Mouse (Mus musculus): ENCODE measurements around the gene Tbc1d12.

Gene Tbc1d12

GRCm38 (mm10) chr19:38836438-38837170 is at the start of gene Tbc1d12:
Gene Tbc1d12, plus strand, starts transcription at chr19:38836579.
- H3K27me3 ChIP-seq (ENCODE audit: control insufficient read depth, insufficient read depth, low read length, poor library complexity, severe bottlenecking), result no peaks in the 10 kb centered on the region
- DNase-seq (ENCODE audit: low read depth, low spot score), result peak; percentile 94
- no peaks in the 10 kb centered on the region for H3K36me3 ChIP-seq (ENCODE audit: control insufficient read depth, insufficient read depth, low read length, poor library complexity, severe bottlenecking)

DNA sequence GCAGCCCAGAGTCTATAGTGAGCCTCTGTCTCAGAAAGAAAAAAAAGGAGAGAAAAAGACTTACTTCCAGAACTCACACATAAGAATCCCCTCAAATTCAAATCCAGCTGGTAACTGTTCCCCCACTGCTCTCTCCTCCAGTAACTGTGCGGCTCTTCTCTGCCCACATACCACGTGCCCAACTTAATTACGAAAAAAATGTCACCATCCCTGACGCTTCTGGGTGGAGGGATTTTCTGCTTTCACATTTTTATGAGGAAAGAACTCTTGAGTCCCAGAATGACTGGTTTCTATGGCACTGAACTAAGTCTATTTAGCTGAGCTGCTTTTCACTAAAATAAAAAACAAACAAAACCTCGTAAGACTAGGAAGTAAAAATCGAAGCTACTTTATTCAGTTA is 48.6 kb upstream of the Tbc1d12 start:
- no peak for DNase-seq (ENCODE audit: low read depth, low spot score)
- Histone ChIP-seq H3K36me3 (ENCODE audit: control insufficient read depth, insufficient read depth, low read length, poor library complexity, severe bottlenecking) (peaks cover 7% of the 10 kb centered on the region), H3K27me3 (ENCODE audit: control insufficient read depth, insufficient read depth, low read length, poor library complexity, severe bottlenecking) (no peaks in the 10 kb centered on the region)

DNA sequence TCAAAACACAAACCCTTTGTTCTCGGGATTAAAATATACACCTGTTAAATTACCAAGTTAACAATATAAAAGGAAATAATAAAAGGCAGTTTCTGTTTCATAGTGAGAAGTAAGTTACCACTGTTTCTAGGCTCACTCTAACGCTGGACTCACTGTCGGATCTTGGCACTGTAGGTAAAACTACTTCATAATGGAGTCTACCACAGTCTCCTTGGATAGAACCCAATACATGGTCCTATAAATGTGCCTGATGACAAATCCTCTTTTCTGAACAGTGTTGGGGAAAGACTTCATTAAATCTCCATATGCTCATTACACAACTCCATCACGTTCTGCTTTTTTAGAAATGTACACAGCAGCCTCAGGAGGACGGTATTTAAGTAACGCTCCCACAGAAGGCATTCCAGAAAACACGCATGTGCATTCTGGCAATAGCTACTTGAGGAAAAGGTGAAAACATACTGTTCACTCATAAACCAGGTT is 42.8 kb upstream of the Tbc1d12 start:
- H3K27me3 ChIP-seq (ENCODE audit: control insufficient read depth, insufficient read depth, low read length, poor library complexity, severe bottlenecking), result no peaks in the 10 kb centered on the region
- DNase-seq (ENCODE audit: low read depth, low spot score), result no peak
- peaks cover 21% of the 10 kb centered on the region for H3K36me3 ChIP-seq (ENCODE audit: control insufficient read depth, insufficient read depth, low read length, poor library complexity, severe bottlenecking)

GRCm38 (mm10) chr19:38796546-38796945 is 39.8 kb upstream of the Tbc1d12 start:
- Histone ChIP-seq H3K36me3 (ENCODE audit: control insufficient read depth, insufficient read depth, low read length, poor library complexity, severe bottlenecking) (peaks cover 16% of the 10 kb centered on the region), H3K27me3 (ENCODE audit: control insufficient read depth, insufficient read depth, low read length, poor library complexity, severe bottlenecking) (no peaks in the 10 kb centered on the region)
- DNase-seq (ENCODE audit: low read depth, low spot score), result no peak

GRCm38 (mm10) chr19:38798291-38798690 is 38.1 kb upstream of the Tbc1d12 start:
- no peak for DNase-seq (ENCODE audit: low read depth, low spot score)
- peaks cover 16% of the 10 kb centered on the region; the same call in 1 of the 2 replicates for H3K36me3 ChIP-seq (ENCODE audit: control insufficient read depth, insufficient read depth, low read length, poor library complexity, severe bottlenecking)
- H3K27me3 ChIP-seq (ENCODE audit: control insufficient read depth, insufficient read depth, low read length, poor library complexity, severe bottlenecking), result no peaks in the 10 kb centered on the region

- DNase-seq (ENCODE audit: low read depth, low spot score), result no peak
- peaks cover 16% of the 10 kb centered on the region; the same call in 1 of the 2 replicates for H3K36me3 ChIP-seq (ENCODE audit: control insufficient read depth, insufficient read depth, low read length, poor library complexity, severe bottlenecking)
These were observed 37.6 kb upstream of the Tbc1d12 start for GRCm38 (mm10) chr19:38798801-38799200.

DNA sequence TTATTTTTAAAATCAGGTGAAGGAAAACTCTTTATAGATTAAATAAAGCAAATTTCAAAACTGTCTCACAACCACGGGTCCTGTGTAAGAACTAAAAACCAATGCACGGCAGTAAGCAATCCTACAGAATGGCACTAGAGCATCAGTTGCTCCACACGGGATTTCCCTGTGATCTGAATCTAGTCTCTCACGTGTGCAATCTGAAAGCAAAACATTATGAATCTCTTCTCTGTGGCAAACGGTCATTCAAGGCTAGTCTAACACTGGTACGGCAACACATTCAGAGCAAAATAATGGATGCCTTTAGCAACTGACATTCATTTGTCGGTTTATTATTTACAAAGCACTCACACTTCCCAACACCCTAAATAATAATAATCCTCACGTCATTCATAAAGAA is 18.2 kb upstream of the Tbc1d12 start:
- Histone ChIP-seq H3K27me3 (ENCODE audit: control insufficient read depth, insufficient read depth, low read length, poor library complexity, severe bottlenecking) (no peaks in the 10 kb centered on the region), H3K36me3 (ENCODE audit: control insufficient read depth, insufficient read depth, low read length, poor library complexity, severe bottlenecking) (peaks cover 5% of the 10 kb centered on the region)
- no peak for DNase-seq (ENCODE audit: low read depth, low spot score)

More at GRCm38 (mm10) chr19:38798801-38799200, 37.6 kb upstream of the Tbc1d12 start:
- H3K27me3 ChIP-seq (ENCODE audit: control insufficient read depth, insufficient read depth, low read length, poor library complexity, severe bottlenecking), result no peaks in the 10 kb centered on the region

- Histone ChIP-seq H3K27me3 (ENCODE audit: control insufficient read depth, insufficient read depth, low read length, poor library complexity, severe bottlenecking) (no peaks in the 10 kb centered on the region), H3K36me3 (ENCODE audit: control insufficient read depth, insufficient read depth, low read length, poor library complexity, severe bottlenecking) (peaks cover 5% of the 10 kb centered on the region)
- peak; percentile 93 for DNase-seq (ENCODE audit: low read depth, low spot score)
These were observed 17.5 kb upstream of the Tbc1d12 start, which contains the start of gene Noc3l for GRCm38 (mm10) chr19:38818766-38819426. Gene Noc3l, minus strand, starts transcription at chr19:38819237.

DNA sequence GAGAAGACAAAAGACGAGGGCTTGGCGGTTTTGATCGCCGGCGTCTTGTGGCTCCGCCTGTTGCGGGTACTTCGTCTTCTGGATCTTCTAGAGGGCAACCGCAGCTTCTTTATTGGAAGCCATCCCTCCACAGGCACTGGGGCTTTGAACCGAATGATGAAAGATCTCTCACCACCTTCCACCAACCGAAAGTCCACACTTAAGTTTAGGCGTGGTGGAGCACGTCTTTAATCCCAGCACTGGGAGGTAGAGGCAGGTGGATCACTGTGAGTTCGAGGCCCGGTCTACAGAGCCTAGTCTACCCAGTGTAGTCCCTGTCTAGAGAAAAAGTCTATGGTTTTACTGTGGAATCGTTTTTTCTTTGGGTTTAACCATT is 17.0 kb upstream of the Tbc1d12 start:
- no peak for DNase-seq (ENCODE audit: low read depth, low spot score)
- Histone ChIP-seq H3K36me3 (ENCODE audit: control insufficient read depth, insufficient read depth, low read length, poor library complexity, severe bottlenecking) (peaks cover 5% of the 10 kb centered on the region), H3K27me3 (ENCODE audit: control insufficient read depth, insufficient read depth, low read length, poor library complexity, severe bottlenecking) (no peaks in the 10 kb centered on the region)

- Histone ChIP-seq H3K36me3 (ENCODE audit: control insufficient read depth, insufficient read depth, low read length, poor library complexity, severe bottlenecking) (no peaks in the 10 kb centered on the region), H3K27me3 (ENCODE audit: control insufficient read depth, insufficient read depth, low read length, poor library complexity, severe bottlenecking) (no peaks in the 10 kb centered on the region)
- DNase-seq (ENCODE audit: low read depth, low spot score), result no peak
These were observed 16.1 kb upstream of the Tbc1d12 start for GRCm38 (mm10) chr19:38820186-38820804.

- Histone ChIP-seq H3K27me3 (ENCODE audit: control insufficient read depth, insufficient read depth, low read length, poor library complexity, severe bottlenecking) (no peaks in the 10 kb centered on the region), H3K36me3 (ENCODE audit: control insufficient read depth, insufficient read depth, low read length, poor library complexity, severe bottlenecking) (no peaks in the 10 kb centered on the region)
- DNase-seq (ENCODE audit: low read depth, low spot score), result no peak
These were observed 3.2 kb upstream of the Tbc1d12 start for GRCm38 (mm10) chr19:38833224-38833623.

- no peaks in the 10 kb centered on the region for H3K36me3 ChIP-seq (ENCODE audit: control insufficient read depth, insufficient read depth, low read length, poor library complexity, severe bottlenecking)
- no peaks in the 10 kb centered on the region for H3K27me3 ChIP-seq (ENCODE audit: control insufficient read depth, insufficient read depth, low read length, poor library complexity, severe bottlenecking)
- DNase-seq (ENCODE audit: low read depth, low spot score), result no peak
These were observed 318 bp upstream of the Tbc1d12 start for GRCm38 (mm10) chr19:38836084-38836437.

DNA sequence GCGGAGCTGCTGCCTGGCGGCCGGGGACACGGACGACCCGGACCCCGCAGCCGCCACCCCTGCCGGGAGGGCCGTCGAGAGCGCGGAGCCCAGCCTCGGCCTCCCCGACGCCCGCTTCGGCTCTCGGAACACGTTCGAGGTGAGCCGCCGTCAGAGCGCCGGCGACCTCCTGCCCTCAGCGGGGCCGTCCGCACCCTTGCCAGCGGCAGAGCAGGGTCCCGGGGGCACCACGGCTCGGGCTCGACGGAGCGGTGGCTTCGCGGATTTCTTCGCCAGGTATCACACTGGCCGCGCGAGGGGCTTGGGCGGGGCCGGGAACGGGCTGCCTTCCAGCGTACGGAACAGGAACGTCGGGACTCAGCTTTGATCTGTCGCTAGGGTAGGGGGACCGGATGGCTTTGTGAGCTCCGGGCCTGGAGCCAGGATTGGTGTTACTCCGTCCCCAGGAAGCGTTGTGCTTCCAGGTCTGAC is 827 bp downstream of the Tbc1d12 start:
- Histone ChIP-seq H3K36me3 (ENCODE audit: control insufficient read depth, insufficient read depth, low read length, poor library complexity, severe bottlenecking) (no peaks in the 10 kb centered on the region), H3K27me3 (ENCODE audit: control insufficient read depth, insufficient read depth, low read length, poor library complexity, severe bottlenecking) (no peaks in the 10 kb centered on the region)
- no peak for DNase-seq (ENCODE audit: low read depth, low spot score)

DNA sequence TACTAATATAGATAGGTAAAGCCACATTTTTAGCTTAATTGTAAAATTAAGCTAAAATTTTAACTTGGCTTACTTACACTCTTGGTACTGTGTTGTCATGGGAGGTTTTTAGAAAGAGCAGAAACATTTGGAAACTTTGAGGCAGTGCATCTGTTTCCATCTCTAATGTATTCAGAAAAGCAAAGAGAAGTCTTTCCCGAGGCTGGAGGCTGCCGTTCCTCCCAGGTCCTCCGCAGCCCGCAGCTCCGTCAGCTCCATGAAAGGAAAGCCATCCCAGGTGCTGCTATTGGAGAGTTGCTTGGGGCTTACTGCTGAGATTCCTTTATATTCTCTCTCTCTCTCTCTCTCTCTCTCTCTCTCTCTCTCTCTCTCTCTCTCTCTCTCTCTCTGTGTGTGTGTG is 8.4 kb downstream of the Tbc1d12 start:
- Histone ChIP-seq H3K27me3 (ENCODE audit: control insufficient read depth, insufficient read depth, low read length, poor library complexity, severe bottlenecking) (no peaks in the 10 kb centered on the region), H3K36me3 (ENCODE audit: control insufficient read depth, insufficient read depth, low read length, poor library complexity, severe bottlenecking) (no peaks in the 10 kb centered on the region)
- no peak for DNase-seq (ENCODE audit: low read depth, low spot score)

- Histone ChIP-seq H3K36me3 (ENCODE audit: control insufficient read depth, insufficient read depth, low read length, poor library complexity, severe bottlenecking) (no peaks in the 10 kb centered on the region), H3K27me3 (ENCODE audit: control insufficient read depth, insufficient read depth, low read length, poor library complexity, severe bottlenecking) (no peaks in the 10 kb centered on the region)
- no peak for DNase-seq (ENCODE audit: low read depth, low spot score)
These were observed 10.0 kb downstream of the Tbc1d12 start for GRCm38 (mm10) chr19:38846373-38846772.
